13 mouse cellular contexts compared by ENCODE assay signal in the genomic region with DNA sequence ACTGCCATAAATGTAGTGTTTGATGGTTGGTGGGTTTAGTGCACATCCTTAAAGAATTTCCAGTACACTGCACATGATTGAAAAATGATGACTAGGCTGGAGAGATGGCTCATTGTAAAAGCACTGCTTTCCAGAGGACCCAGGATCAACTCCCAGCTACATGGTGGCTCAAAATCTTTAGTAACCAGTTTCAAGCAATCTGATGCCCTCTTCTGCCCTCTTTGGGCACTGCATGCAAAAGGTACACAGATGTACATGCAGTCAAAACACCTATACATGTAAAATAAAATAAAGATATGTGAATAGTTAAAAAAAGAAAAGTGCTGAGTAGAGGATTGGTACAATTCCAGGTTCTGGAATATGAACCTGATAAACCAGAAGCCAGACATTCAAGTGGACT. TPM values are rescaled to one million over a fixed set of nuclear protein-coding genes. Genes with fewer than 3 reads are reported as not detected.
A peak's percentile ranks its signal among the peaks of the same experiment; 100 is the strongest.
DNase-seq lines count a peak whose midpoint lies in the region; ATAC-seq lines count a peak whose summit lies in the region.
"Had no signal": no experiment of that assay in that cellular context is flagged by ENCODE, and none has a peak within 500 bp of the region (broad histone marks: within the 10 kb centered on the region; RNA-seq: fewer than 3 reads in every experiment).

No protein-coding gene starts in this region.

- H3K4me1 ChIP-seq in hindbrain, embryonic 11.5 days (replicated peaks; ENCODE audit: control insufficient read depth, insufficient read depth, low read length) = no peaks in the 10 kb centered on the region
- H3K4me1 ChIP-seq in hindbrain, embryonic 16.5 days (ENCODE audit: control insufficient read depth, insufficient read depth, low read depth, low read length) = no peaks in the 10 kb centered on the region
- H3K4me1 ChIP-seq: midbrain, embryonic 12.5 days had no signal

- H3K9ac ChIP-seq in hindbrain, embryonic 11.5 days (ENCODE audit: low read depth, low read length) = no peak overlapping the region
- no peak overlapping the region for H3K9ac ChIP-seq in hindbrain, embryonic 16.5 days (ENCODE audit: low read depth, low read length)
- H3K9ac ChIP-seq: midbrain, embryonic 12.5 days had no signal

- no peaks in the 10 kb centered on the region for H3K9me3 ChIP-seq in hindbrain, embryonic 11.5 days (ENCODE audit: control insufficient read depth, low read length)
- H3K9me3 ChIP-seq in hindbrain, embryonic 16.5 days (ENCODE audit: control insufficient read depth, low read length) = no peaks in the 10 kb centered on the region
- H3K9me3 ChIP-seq: midbrain, embryonic 12.5 days had no signal

- ATAC-seq in CD4-positive, CD25-positive, alpha-beta regulatory T cell, adult 4 months = no peak
- no peak for ATAC-seq in hindbrain, embryonic 11.5 days (ENCODE audit: low FRiP score)
- no peak for ATAC-seq in hindbrain, embryonic 16.5 days
- ATAC-seq in erythroid progenitor cell, adult 5-6 weeks (replicated peaks; ENCODE audit: low FRiP score, poor library complexity, severe bottlenecking) = peak; percentile 67
- ATAC-seq in granulocyte monocyte progenitor cell, adult 5-6 weeks (replicated peaks; ENCODE audit: poor library complexity, severe bottlenecking) = no peak

- H3K27me3 ChIP-seq in hindbrain, embryonic 11.5 days (ENCODE audit: control insufficient read depth, insufficient read depth, low read length) = no peaks in the 10 kb centered on the region
- no peaks in the 10 kb centered on the region for H3K27me3 ChIP-seq in hindbrain, embryonic 16.5 days (replicated peaks; ENCODE audit: control insufficient read depth, insufficient read depth, low read length)
- H3K27me3 ChIP-seq: midbrain, embryonic 12.5 days had no signal

- peak; percentile 41 for DNase-seq in CD4-positive, CD25-positive, alpha-beta regulatory T cell, adult 2 months (ENCODE audit: low read depth, low spot score)
- DNase-seq in hindbrain, embryonic 11.5 days (ENCODE audit: low spot score) = peak; percentile 46
- DNase-seq in lung, postnatal 14 days = peak; percentile 2
- no peak for DNase-seq in lung, adult 18-20 months
- DNase-seq: cerebellum, adult 11-12 months; heart, postnatal 14 days; layer of hippocampus, adult 9-11 months had no signal

- no peak overlapping the region for H3K27ac ChIP-seq in hindbrain, embryonic 11.5 days (ENCODE audit: low read depth, low read length)
- no peak overlapping the region for H3K27ac ChIP-seq in hindbrain, embryonic 16.5 days (ENCODE audit: low read depth, low read length)
- H3K27ac ChIP-seq: midbrain, embryonic 12.5 days had no signal

- peaks cover 14% of the 10 kb centered on the region for H3K36me3 ChIP-seq in hindbrain, embryonic 11.5 days (ENCODE audit: control insufficient read depth, insufficient read depth, low read length)
- H3K36me3 ChIP-seq in hindbrain, embryonic 16.5 days (ENCODE audit: control insufficient read depth, insufficient read depth, low read length) = no peaks in the 10 kb centered on the region

- no peak overlapping the region for H3K4me2 ChIP-seq in hindbrain, embryonic 11.5 days (replicated peaks; ENCODE audit: low read depth, low read length)
- H3K4me2 ChIP-seq in hindbrain, embryonic 16.5 days (ENCODE audit: low read length) = no peak overlapping the region
- H3K4me2 ChIP-seq: midbrain, embryonic 12.5 days had no signal

- H3K4me3 ChIP-seq in hindbrain, embryonic 11.5 days (ENCODE audit: low read depth, low read length) = no peak overlapping the region
- no peak overlapping the region for H3K4me3 ChIP-seq in hindbrain, embryonic 16.5 days (ENCODE audit: low read length)
- H3K4me3 ChIP-seq: midbrain, embryonic 12.5 days had no signal

RNA-seq across cellular contexts. Expression of gene Ticrr, which starts 19.2 kb away (rescaled TPM):
- under 1 TPM; 0.56 to 0.94 TPM for polyA plus RNA-seq in CD4-positive, CD25-positive, alpha-beta regulatory T cell, adult 4 months (2017; shearing (Covaris generic))
- 11.8 and 16.6 TPM in 2 replicates for polyA plus RNA-seq in hindbrain, embryonic 11.5 days (2014; fragmentation: Nextera tagmentation; extraction: Ambion mirVana)
- polyA plus RNA-seq in hindbrain, embryonic 16.5 days (2015; fragmentation: Nextera tagmentation; extraction: Ambion mirVana) = 1.8 and 2.1 TPM in 2 replicates
- total RNA-seq in erythroid progenitor cell, adult 5-6 weeks (2015; ENCODE audit: low replicate concordance) = 52.3 and 68.3 TPM in 2 replicates
- total RNA-seq in erythroid progenitor cell, adult 5-6 weeks (2017; ENCODE audit: low replicate concordance) = 52.8 and 65.1 TPM in 2 replicates
- total RNA-seq in granulocyte monocyte progenitor cell, adult 5-6 weeks (2014; fragmentation: Nextera tagmentation) = 26.5 and 36.5 TPM in 2 replicates
- total RNA-seq in granulocyte monocyte progenitor cell, adult 5-6 weeks (2017) = 14.0 and 14.3 TPM in 2 replicates
- total RNA-seq: gastrocnemius, adult 8-10 months had no signal

RNA-seq across cellular contexts. Expression of gene Kif7, which starts 36.3 kb away (rescaled TPM):
- under 1 TPM in 1 of 2 experiments, not detected in 1; 0.58 TPM for polyA plus RNA-seq in CD4-positive, CD25-positive, alpha-beta regulatory T cell, adult 4 months (2017; shearing (Covaris generic))
- polyA plus RNA-seq in hindbrain, embryonic 11.5 days (2014; fragmentation: Nextera tagmentation; extraction: Ambion mirVana) = 2.7 and 3.0 TPM in 2 replicates
- 1.6 and 1.7 TPM in 2 replicates for polyA plus RNA-seq in hindbrain, embryonic 16.5 days (2015; fragmentation: Nextera tagmentation; extraction: Ambion mirVana)
- not detected in 2 replicates for total RNA-seq in erythroid progenitor cell, adult 5-6 weeks (2015; ENCODE audit: low replicate concordance)
- 0.13 TPM in 1 of 2 replicates, not detected in the other for total RNA-seq in erythroid progenitor cell, adult 5-6 weeks (2017; ENCODE audit: low replicate concordance)
- total RNA-seq in granulocyte monocyte progenitor cell, adult 5-6 weeks (2014; fragmentation: Nextera tagmentation) = 0.64 TPM in 1 of 2 replicates, not detected in the other
- total RNA-seq in granulocyte monocyte progenitor cell, adult 5-6 weeks (2017) = 1.3 and 3.6 TPM in 2 replicates

RNA-seq across cellular contexts. Expression of gene Plin1, which starts 53.5 kb away (rescaled TPM):
- not detected for polyA plus RNA-seq in CD4-positive, CD25-positive, alpha-beta regulatory T cell, adult 4 months (2017; shearing (Covaris generic))
- not detected in 2 replicates for polyA plus RNA-seq in hindbrain, embryonic 11.5 days (2014; fragmentation: Nextera tagmentation; extraction: Ambion mirVana)
- 0.19 and 0.46 TPM in 2 replicates for polyA plus RNA-seq in hindbrain, embryonic 16.5 days (2015; fragmentation: Nextera tagmentation; extraction: Ambion mirVana)
- total RNA-seq in erythroid progenitor cell, adult 5-6 weeks (2015; ENCODE audit: low replicate concordance) = not detected in 2 replicates
- total RNA-seq in erythroid progenitor cell, adult 5-6 weeks (2017; ENCODE audit: low replicate concordance) = not detected in 2 replicates
- total RNA-seq in granulocyte monocyte progenitor cell, adult 5-6 weeks (2014; fragmentation: Nextera tagmentation) = not detected in 2 replicates
- not detected in 2 replicates for total RNA-seq in granulocyte monocyte progenitor cell, adult 5-6 weeks (2017)
- polyA plus RNA-seq: midbrain, embryonic 12.5 days had no signal

Comparison
In these comparisons a context has a peak if more than half of its experiments do, and no peak if none do; other contexts are left out.
1. DNase-seq: peak in CD4-positive, CD25-positive, alpha-beta regulatory T cell, adult 2 months (single experiment), hindbrain, embryonic 11.5 days (single experiment) and lung, postnatal 14 days (single experiment); none in lung, adult 18-20 months (0 of 2).